Mouse (Mus musculus) ES-E14 (cell line): ENCODE results near the gene Hsd11b1.

Experiments used
- HCFC1 ChIP-seq: IDR thresholded peaks from 2 replicates; pipeline ENCODE4 v1.6.1; 2012; ENCODE audit warnings: low read length, inconsistent platforms, borderline replicate concordance; ENCODE audit not compliant: insufficient read depth
- ZC3H11A ChIP-seq: IDR thresholded peaks from 2 replicates; pipeline ENCODE4 v1.6.1; 2012; ENCODE audit warnings: low read depth, mild to moderate bottlenecking, inconsistent platforms, low read length, borderline replicate concordance

DNA sequence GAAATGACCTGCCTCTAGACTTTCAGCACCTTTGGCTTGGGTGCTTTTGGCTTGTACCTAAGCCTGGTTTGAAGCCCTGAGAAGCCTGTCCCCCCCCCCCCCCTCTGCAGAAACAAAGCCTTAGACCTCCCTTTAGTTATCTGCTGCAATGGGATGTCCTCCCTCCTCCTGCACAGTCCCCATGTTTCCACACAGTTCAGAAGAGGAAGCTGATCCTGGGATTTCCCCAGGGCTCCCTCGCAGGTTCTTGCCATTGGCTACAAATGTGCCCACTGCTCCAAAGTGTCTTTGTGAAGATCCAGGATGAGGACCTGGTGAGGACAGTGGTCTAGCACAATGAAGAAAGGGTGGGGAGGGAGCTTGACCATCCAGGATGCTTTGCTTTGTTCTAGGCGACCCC lies 39.2 kb upstream of the Hsd11b1 start:
- TF ChIP-seq ZC3H11A (no peak), HCFC1 (no peak)
